Mouse (Mus musculus): Measurements from ENCODE around the gene Pcgf2. TPM values are rescaled to one million over a fixed set of nuclear protein-coding genes. Genes with fewer than 3 reads are reported as not detected.

Pcgf2 gene
- 22.7 and 72.3 TPM in 2 replicates for polyA plus RNA-seq (2012; rRNA removed; ENCODE audit: low replicate concordance)

DNA sequence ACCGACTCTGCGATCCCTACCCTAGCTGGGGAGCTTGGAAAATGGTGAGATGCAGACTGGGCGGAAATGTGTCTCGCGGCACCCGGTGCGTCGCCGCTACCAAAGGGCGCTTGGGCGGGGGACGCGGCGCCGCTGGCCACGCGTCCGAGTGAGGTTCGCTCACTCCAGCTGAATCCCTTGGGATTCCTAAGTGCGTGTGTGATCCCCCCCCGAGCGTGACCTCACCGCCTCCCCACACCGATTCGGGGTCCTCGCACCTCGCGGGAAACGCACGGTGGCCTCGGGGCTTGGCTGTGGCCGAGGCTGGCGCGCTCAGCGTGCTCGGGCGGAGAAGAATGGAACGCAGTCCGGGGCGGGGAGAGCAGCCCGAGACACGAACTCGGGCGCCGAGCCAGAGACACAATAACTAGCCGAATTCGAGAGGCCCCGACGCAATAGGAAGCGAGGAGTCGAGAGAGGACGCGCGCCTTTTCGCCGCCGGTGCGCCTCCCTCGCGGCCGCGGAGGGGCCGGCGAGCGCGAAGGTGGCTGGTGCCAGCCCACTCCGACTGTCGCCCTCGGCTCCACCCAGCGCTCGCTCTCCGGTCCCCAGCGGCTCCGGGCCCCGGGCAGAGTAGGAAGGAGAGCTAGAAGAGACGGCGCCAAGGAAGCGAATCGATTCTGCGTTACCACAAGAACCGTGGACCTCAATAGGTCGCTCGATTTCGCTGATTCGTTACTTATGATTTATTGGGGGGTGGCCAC, at the start of gene Pcgf2:
Pcgf2 (minus strand) TSS at position 495 of the 743 bp plus-strand sequence.

GRCm38 (mm10) chr11:97744063-97744717, 43.9 kb upstream of the Pcgf2 start, which contains the start of gene Pip4k2b:
TSS of gene Pip4k2b (minus strand) at chr11:97744704.

DNA sequence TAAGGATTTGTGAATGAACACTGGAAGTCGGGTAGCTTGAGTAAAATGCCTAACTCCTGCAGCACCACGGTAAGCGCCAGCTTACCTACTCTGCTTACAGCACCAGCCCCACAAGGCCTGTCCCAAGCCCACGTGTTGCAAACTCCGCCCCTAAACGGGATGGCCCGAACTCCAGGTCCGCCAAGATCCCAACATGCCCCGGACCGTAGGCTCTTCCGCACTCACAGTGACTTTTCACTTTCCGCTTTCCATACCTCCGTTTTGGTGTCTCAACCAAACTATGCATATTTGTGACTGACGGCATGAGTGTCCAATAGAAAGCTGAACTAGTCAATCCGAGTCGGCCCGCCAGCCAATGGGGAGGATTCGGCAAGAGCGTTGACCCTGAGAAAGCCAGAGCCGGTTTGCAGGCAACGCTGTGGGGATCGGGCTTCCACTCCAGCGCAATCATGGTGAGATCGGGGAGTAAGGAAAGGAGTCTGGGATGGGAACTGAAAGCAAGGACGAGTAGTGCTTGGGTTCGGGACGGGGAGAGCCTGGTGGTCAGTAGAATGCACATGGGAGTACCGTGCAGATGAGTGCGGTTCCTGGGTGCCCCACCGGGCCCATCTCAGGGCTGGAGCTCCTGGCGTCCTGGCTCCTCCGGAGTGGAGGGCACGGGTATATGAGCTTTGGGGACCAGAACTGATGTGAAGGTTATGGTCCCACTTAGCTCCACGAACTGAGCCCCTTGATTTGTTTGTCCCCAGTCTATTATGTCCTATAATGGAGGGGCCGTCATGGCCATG, 2.9 kb upstream of the Pcgf2 start, which contains the start of gene Psmb3:
Psmb3 (plus strand) TSS at position 361 of the 788 bp plus-strand sequence.

GRCm38 (mm10) chr11:97685613-97686321, 14.5 kb downstream of the Pcgf2 start, which contains the start of gene Cisd3:
TSS of gene Cisd3 (plus strand) at chr11:97685826.

GRCm38 (mm10) chr11:97662893-97663527, 37.3 kb downstream of the Pcgf2 start, which contains the start of gene Mllt6:
TSS of gene Mllt6 (plus strand) at chr11:97663414.

Other genes with a start within 250 kb of the Pcgf2 start
- gene 4933428G20Rik, start 200.2 kb downstream of the Pcgf2 start, polyA plus RNA-seq (2012; rRNA removed; ENCODE audit: low replicate concordance) = not detected in 2 replicates
- 0.36 and 1.1 TPM in 2 replicates for gene Srcin1, start 124.3 kb downstream of the Pcgf2 start, polyA plus RNA-seq (2012; rRNA removed; ENCODE audit: low replicate concordance)
- 0.30 and 1.7 TPM in 2 replicates for gene Epop, start 70.8 kb downstream of the Pcgf2 start, polyA plus RNA-seq (2012; rRNA removed; ENCODE audit: low replicate concordance)
- gene Mllt6, start 37.1 kb downstream of the Pcgf2 start, polyA plus RNA-seq (2012; rRNA removed; ENCODE audit: low replicate concordance) = 30.3 and 50.1 TPM in 2 replicates
- 95.9 and 191 TPM in 2 replicates for gene Cisd3, start 14.7 kb downstream of the Pcgf2 start, polyA plus RNA-seq (2012; rRNA removed; ENCODE audit: low replicate concordance)
- gene Psmb3, start 2.9 kb upstream of the Pcgf2 start, polyA plus RNA-seq (2012; rRNA removed; ENCODE audit: low replicate concordance) = 423 and 446 TPM in 2 replicates
- gene Pip4k2b, start 44.2 kb upstream of the Pcgf2 start, polyA plus RNA-seq (2012; rRNA removed; ENCODE audit: low replicate concordance) = 18.1 and 27.7 TPM in 2 replicates
- 8.0 and 11.9 TPM in 2 replicates for gene Cwc25, start 66.1 kb upstream of the Pcgf2 start, polyA plus RNA-seq (2012; rRNA removed; ENCODE audit: low replicate concordance)
- 0.32 TPM in 1 of 2 replicates, not detected in the other for gene 1700001P01Rik, start 75.4 kb upstream of the Pcgf2 start, polyA plus RNA-seq (2012; rRNA removed; ENCODE audit: low replicate concordance)
- gene Rpl23, start 81.9 kb upstream of the Pcgf2 start, polyA plus RNA-seq (2012; rRNA removed; ENCODE audit: low replicate concordance) = 83.7 and 182 TPM in 2 replicates
- 134 and 175 TPM in 2 replicates for gene Lasp1, start 98.5 kb upstream of the Pcgf2 start, polyA plus RNA-seq (2012; rRNA removed; ENCODE audit: low replicate concordance)
- gene B230217C12Rik, start 140.3 kb upstream of the Pcgf2 start, polyA plus RNA-seq (2012; rRNA removed; ENCODE audit: low replicate concordance) = 2.0 and 12.6 TPM in 2 replicates
- 0.54 and 0.62 TPM in 2 replicates for gene Fbxo47, start 183.7 kb upstream of the Pcgf2 start, polyA plus RNA-seq (2012; rRNA removed; ENCODE audit: low replicate concordance)